Mouse (Mus musculus) liver, embryonic 14 days (tissue): Measurements from ENCODE around the gene Tfap4. TPM values are rescaled to one million over a fixed set of nuclear protein-coding genes. Genes with fewer than 3 reads are reported as not detected.

Experiments
- polyA plus RNA-seq: library from polyadenylated mRNA; depleted of rRNA; stranded (reverse); fragments of >200 nt; gene quantifications from 2 replicates; pipeline ENCODE4 v1.2.3, GENCODE M21; 2012; rRNA removed

Tfap4 gene
- 6.4 and 7.0 TPM in 2 replicates for polyA plus RNA-seq

GRCm38 (mm10) chr16:4559715-4560144 is at the start of gene Tfap4:
Gene Tfap4, minus strand, starts transcription at chr16:4559854.

GRCm38 (mm10) chr16:4593971-4594813 is 34.5 kb upstream of the Tfap4 start, which contains the start of gene Glis2:
Gene Glis2, plus strand, starts transcription at chr16:4594713.

GRCm38 (mm10) chr16:4541501-4542198 is 18.0 kb downstream of the Tfap4 start, which contains the start of gene Srl:
Gene Srl, minus strand, starts transcription at chr16:4541816.

Other genes starting within 250 kb of the Tfap4 start
- gene Adcy9, start 139.4 kb downstream of the Tfap4 start, polyA plus RNA-seq = 0.78 and 0.85 TPM in 2 replicates
- 2.2 TPM in 2 replicates for gene Srl, start 18.0 kb downstream of the Tfap4 start, polyA plus RNA-seq
- 2.5 and 2.9 TPM in 2 replicates for gene Glis2, start 34.9 kb upstream of the Tfap4 start, polyA plus RNA-seq
- 41.7 and 43.7 TPM in 2 replicates for gene Pam16, start 65.1 kb upstream of the Tfap4 start, polyA plus RNA-seq
- gene Vasn, start 80.1 kb upstream of the Tfap4 start, polyA plus RNA-seq = 2.4 TPM in 2 replicates
- gene Dnaja3, start 80.1 kb upstream of the Tfap4 start, polyA plus RNA-seq = 16.9 and 20.8 TPM in 2 replicates
- 9.8 and 10.5 TPM in 2 replicates for gene Coro7, start 119.9 kb upstream of the Tfap4 start, polyA plus RNA-seq
- 36.8 and 39.8 TPM in 2 replicates for gene Nmral1, start 159.5 kb upstream of the Tfap4 start, polyA plus RNA-seq
- 20.8 and 23.4 TPM in 2 replicates for gene Hmox2, start 166.5 kb upstream of the Tfap4 start, polyA plus RNA-seq
- gene Cdip1, start 230.4 kb upstream of the Tfap4 start, polyA plus RNA-seq = 8.9 and 9.6 TPM in 2 replicates